Mouse (Mus musculus) gastrocnemius, postnatal 25 days (tissue): ENCODE data around the gene Dazap2. TPM values are rescaled to one million over a fixed set of nuclear protein-coding genes. Genes with fewer than 3 reads are reported as not detected.

Source experiments
- microRNA-seq, 2 experiments: library from miRNA; unstranded; fragments of <30 nt; microRNA quantifications; one replicate each; pipeline ENCODE4 v1.2.0; 2021; ENCODE audit warnings: borderline replicate concordance in 2 of 2
- total RNA-seq, 2 experiments: library from RNA; stranded (reverse); gene quantifications; 1 replicate in 1 of 2; 2 replicates in 1 of 2; pipeline ENCODE4 v1.2.3; 2021

Gene Dazap2
- total RNA-seq, 2 experiments from 2014 or later = 51.9 to 55.1 TPM

Small RNA genes within 50 kb of the gene (microRNA-seq; reads per million reads assigned to microRNA genes)
- gene Mir6961 = 0 reads per million in 2 experiments

Other genes with a start within 250 kb of the Dazap2 start
- gene Gm5475, start 193.2 kb upstream of the Dazap2 start, total RNA-seq = not detected
- 10 to 100 TPM; 36.7 to 41.9 TPM for gene Slc11a2, start 190.3 kb upstream of the Dazap2 start, total RNA-seq
- 1 to 10 TPM; 9.1 to 9.9 TPM for gene Letmd1, start 146.3 kb upstream of the Dazap2 start, total RNA-seq
- 1 to 10 TPM; 2.1 to 2.6 TPM for gene Csrnp2, start 119.9 kb upstream of the Dazap2 start, total RNA-seq
- 10 to 100 TPM in 1 of 2 experiments, 1 to 10 TPM in 1; 9.3 to 11.1 TPM for gene Tfcp2, start 63.3 kb upstream of the Dazap2 start, total RNA-seq
- gene Pou6f1, start 15.4 kb upstream of the Dazap2 start, total RNA-seq = 10 to 100 TPM; 12.3 to 12.5 TPM
- gene Smagp, start 21.6 kb downstream of the Dazap2 start, total RNA-seq = 1 to 10 TPM; 2.5 to 3.0 TPM
- gene Bin2, start 54.2 kb downstream of the Dazap2 start, total RNA-seq = under 1 TPM in 1 of 2 experiments, not detected in 1; 0.61 TPM
- gene Cela1, start 72.6 kb downstream of the Dazap2 start, total RNA-seq = not detected
- under 1 TPM; 0.08 to 0.13 TPM for gene Galnt6, start 114.0 kb downstream of the Dazap2 start, total RNA-seq
- 1 to 10 TPM; 1.6 to 1.7 TPM for gene Slc4a8, start 146.4 kb downstream of the Dazap2 start, total RNA-seq